ENCODE assay signal across 22 mouse cellular contexts in the genomic region with DNA sequence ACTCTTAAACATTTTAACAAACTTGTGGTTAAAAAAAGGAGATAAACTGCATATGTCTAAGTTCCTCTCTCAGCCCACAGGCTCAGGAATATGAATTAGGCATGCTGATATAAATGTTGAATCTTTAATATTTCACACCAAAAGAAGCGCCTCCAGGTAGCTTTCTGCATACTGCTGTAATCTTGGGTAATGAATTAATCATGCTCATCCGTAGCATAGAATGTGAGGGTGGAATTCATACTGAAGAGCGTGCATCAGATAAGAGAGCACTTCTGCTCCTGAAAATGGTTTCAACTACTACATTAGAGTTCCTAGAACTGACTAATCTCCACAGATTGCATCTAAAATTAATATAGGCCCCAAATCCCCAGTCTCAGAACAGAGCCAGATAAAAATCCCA.
"Had no signal": no experiment of that assay in that cellular context is flagged by ENCODE, and none has a peak within 500 bp of the region (broad histone marks: within the 10 kb centered on the region; RNA-seq: fewer than 3 reads in every experiment).

No protein-coding gene starts in this region.

- H3K4me1 ChIP-seq: hindbrain, embryonic 10.5 days; hindbrain, embryonic 13.5 days; hindbrain, embryonic 15.5 days; intestine, embryonic 15.5 days; limb, embryonic 10.5 days; limb, embryonic 12.5 days had no signal

- H3K36me3 ChIP-seq: hindbrain, embryonic 10.5 days; hindbrain, embryonic 13.5 days; hindbrain, embryonic 15.5 days; intestine, embryonic 15.5 days; limb, embryonic 10.5 days; limb, embryonic 12.5 days had no signal

- H3K27me3 ChIP-seq: hindbrain, embryonic 13.5 days; hindbrain, embryonic 15.5 days; intestine, embryonic 15.5 days; limb, embryonic 12.5 days had no signal

- H3K4me3 ChIP-seq: heart, adult 2 months; hindbrain, embryonic 10.5 days; hindbrain, embryonic 13.5 days; hindbrain, embryonic 15.5 days; intestine, embryonic 15.5 days; layer of hippocampus, adult 2 months; left cerebral cortex, adult 2 months; limb, embryonic 10.5 days; limb, embryonic 12.5 days had no signal

- H3K4me2 ChIP-seq: heart, embryonic 11.5 days; hindbrain, embryonic 13.5 days; hindbrain, embryonic 15.5 days; intestine, embryonic 15.5 days; limb, embryonic 12.5 days; liver, embryonic 11.5 days had no signal

- DNase-seq: gastrocnemius, postnatal 14 days; heart, adult 2 months; heart, postnatal 10 days; heart, postnatal 4 days; kidney, adult 18-20 months; kidney, adult 8-10 months; kidney, postnatal 10 days; kidney, postnatal 25 days; kidney, postnatal 4 days; liver had no signal

- H3K9me3 ChIP-seq: hindbrain, embryonic 13.5 days; hindbrain, embryonic 15.5 days; intestine, embryonic 15.5 days; limb, embryonic 10.5 days; limb, embryonic 12.5 days had no signal

- ATAC-seq: inflammation-experienced regulatory T-cells, adult 6 months; intestine, embryonic 15.5 days; intestine, postnatal 0 days had no signal

- H3K9ac ChIP-seq: hindbrain, embryonic 13.5 days; hindbrain, embryonic 15.5 days; intestine, embryonic 15.5 days; limb, embryonic 12.5 days had no signal

- H3K27ac ChIP-seq: heart, adult 2 months; hindbrain, embryonic 10.5 days; hindbrain, embryonic 13.5 days; hindbrain, embryonic 15.5 days; intestine, embryonic 15.5 days; layer of hippocampus, adult 2 months; left cerebral cortex, adult 2 months; limb, embryonic 10.5 days; limb, embryonic 12.5 days had no signal
